Mouse (Mus musculus): ENCODE measurements around the gene Snap25.

GRCm38 (mm10) chr2:136676918-136677445 lies 36.3 kb upstream of the Snap25 start:
- TF ChIP-seq POLR2A (IDR thresholded peaks at IDR 0.05; ENCODE audit: insufficient read depth, low read depth, low read length) = no peak
- TF ChIP-seq CTCF (IDR thresholded peaks at IDR 0.05) = no peak
